Mouse (Mus musculus): ENCODE measurements at regions not wholly inside any gene's neighbourhood (a gene's known extent, or its start where the extent isn't known, plus 50 kb on each side); places are given as distances from the start of the nearest gene placed in this dataset.

GRCm38 (mm10) chr14:79929451-79929850, 54.4 kb upstream of the Olfm4 start:
- peak; percentile 9 for DNase-seq

- DNase-seq, result no peak
These were observed 56.7 kb upstream of the Olfm4 start for GRCm38 (mm10) chr14:79927161-79927560.

- peak; percentile 18 for DNase-seq
These were observed 66.7 kb upstream of the Olfm4 start for GRCm38 (mm10) chr14:79916960-79917848.

- DNase-seq, result no peak
These were observed 68.9 kb upstream of the Olfm4 start for GRCm38 (mm10) chr14:79914966-79915365.

- DNase-seq, result no peak
These were observed 70.6 kb upstream of the Olfm4 start for GRCm38 (mm10) chr14:79913315-79913714.

GRCm38 (mm10) chr14:79912610-79913009, 71.3 kb upstream of the Olfm4 start:
- peak; percentile 42 for DNase-seq

GRCm38 (mm10) chr14:79907761-79908160, 76.1 kb upstream of the Olfm4 start:
- DNase-seq, result no peak

GRCm38 (mm10) chr14:79905574-79905973, 78.3 kb upstream of the Olfm4 start:
- DNase-seq, result no peak

- DNase-seq, result no peak
These were observed 81.5 kb upstream of the Olfm4 start for GRCm38 (mm10) chr14:79902355-79902754.

- no peak for DNase-seq
These were observed 85.6 kb upstream of the Olfm4 start for GRCm38 (mm10) chr14:79898240-79898639.

GRCm38 (mm10) chr14:79893241-79893640, 90.6 kb upstream of the Olfm4 start:
- DNase-seq, result no peak

- DNase-seq, result no peak
These were observed 93.2 kb upstream of the Olfm4 start for GRCm38 (mm10) chr14:79890682-79891081.

GRCm38 (mm10) chr14:79890280-79890679, 93.6 kb upstream of the Olfm4 start:
- DNase-seq, result no peak

- no peak for DNase-seq
These were observed 100.4 kb upstream of the Olfm4 start for GRCm38 (mm10) chr14:79883487-79883886.

GRCm38 (mm10) chr14:79881726-79882125, 102.2 kb upstream of the Olfm4 start:
- no peak for DNase-seq

GRCm38 (mm10) chr14:79880065-79880755, 103.7 kb upstream of the Olfm4 start:
- no peak for DNase-seq

GRCm38 (mm10) chr14:79879333-79880035, 104.4 kb upstream of the Olfm4 start:
- DNase-seq, result no peak

- DNase-seq, result no peak
These were observed 105.4 kb upstream of the Olfm4 start for GRCm38 (mm10) chr14:79878285-79879019.

- peak; percentile 9 for DNase-seq
These were observed 102.0 kb upstream of the Pcdh8 start for GRCm38 (mm10) chr14:79873062-79873461.

GRCm38 (mm10) chr14:79872430-79872829, 101.3 kb upstream of the Pcdh8 start:
- no peak for DNase-seq

- no peak for DNase-seq
These were observed 98.2 kb upstream of the Pcdh8 start for GRCm38 (mm10) chr14:79869325-79869724.

- DNase-seq, result no peak
These were observed 85.1 kb upstream of the Pcdh8 start for GRCm38 (mm10) chr14:79856245-79856644.
